Mouse (Mus musculus) granulocyte monocyte progenitor cell, adult 5-6 weeks (primary cell): ENCODE measurements at regions not wholly inside any gene's neighbourhood (a gene's known extent, or its start where the extent isn't known, plus 50 kb on each side); places are given as distances from the start of the nearest gene placed in this dataset.
A peak's percentile ranks its signal among the peaks of the same experiment; 100 is the strongest.
"Not testable (repeated sequence)": the region's sequence is repeated elsewhere in the genome, so short reads cannot be mapped to it uniquely, and the experiment has no call there.

ENCODE experiments used
- ATAC-seq: replicated peaks from 2 replicates; pipeline ENCODE4 v1.8.0; 2016; ENCODE audit warnings: mild to moderate bottlenecking, moderate TSS enrichment, inconsistent platforms; ENCODE audit not compliant: poor library complexity, severe bottlenecking

DNA sequence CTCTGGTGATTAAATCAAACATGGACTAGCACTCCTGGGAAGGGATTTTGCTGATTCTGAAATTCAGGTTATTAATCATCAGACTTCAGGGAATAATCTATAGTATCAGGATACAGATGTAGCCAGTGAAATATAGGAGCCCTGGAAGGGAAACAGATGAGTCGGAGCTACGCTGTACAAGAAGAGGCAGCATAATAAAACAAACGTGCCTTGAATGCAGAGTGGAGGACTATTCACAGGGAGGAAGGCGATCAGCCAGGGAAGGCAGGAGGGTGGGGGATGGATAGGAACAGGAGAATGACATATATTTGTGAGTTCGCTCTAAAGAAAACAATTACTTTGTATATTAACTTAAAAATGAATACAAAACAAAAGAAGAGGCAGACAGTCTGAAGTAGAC is 286.6 kb upstream of the Got2 start:
- no peak for ATAC-seq

- ATAC-seq, result no peak
These were observed 276.6 kb upstream of the Got2 start for GRCm38 (mm10) chr8:96164933-96165332.

- no peak for ATAC-seq
These were observed 271.6 kb upstream of the Got2 start for GRCm38 (mm10) chr8:96159899-96160298.

DNA sequence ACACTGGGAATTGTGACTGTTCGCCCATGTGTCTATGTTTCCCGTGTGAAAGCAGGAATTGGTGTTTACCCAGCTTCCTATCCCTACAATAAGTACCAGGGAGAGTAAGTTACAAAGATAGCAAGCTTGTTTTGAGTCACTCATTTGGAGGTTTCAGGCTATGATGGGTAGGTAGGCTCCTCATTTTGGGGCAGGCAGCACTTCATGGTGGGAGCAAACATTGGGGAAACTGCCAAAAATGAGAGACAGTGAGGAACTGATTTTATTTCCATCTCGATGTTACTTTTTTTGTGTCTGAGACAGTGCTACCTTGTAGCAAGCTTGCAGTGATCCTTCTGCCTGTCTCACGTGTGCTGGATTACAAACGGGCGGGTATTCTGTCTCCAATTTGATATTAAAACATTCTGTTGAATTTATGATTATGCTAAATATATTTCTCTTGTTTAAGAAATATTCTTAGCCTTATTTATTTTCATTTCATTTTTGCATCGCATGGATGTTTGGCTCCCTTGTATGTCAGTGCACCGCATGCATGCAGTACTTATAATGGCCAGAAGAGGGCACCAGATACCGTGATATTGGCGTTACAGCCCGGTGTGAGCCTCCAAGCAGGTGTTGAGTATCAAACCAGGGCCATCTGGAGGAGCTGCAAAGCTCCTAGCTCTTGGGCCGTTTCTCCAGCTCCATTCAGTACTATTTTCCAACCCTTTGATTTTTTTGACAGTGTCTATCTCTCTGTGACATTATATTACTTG is 264.3 kb upstream of the Got2 start:
- ATAC-seq, result peak; percentile 87

- ATAC-seq, result no peak
These were observed 263.7 kb upstream of the Got2 start for GRCm38 (mm10) chr8:96152056-96152455.

GRCm38 (mm10) chr8:96151065-96151472 is 262.7 kb upstream of the Got2 start:
- ATAC-seq, result no peak

DNA sequence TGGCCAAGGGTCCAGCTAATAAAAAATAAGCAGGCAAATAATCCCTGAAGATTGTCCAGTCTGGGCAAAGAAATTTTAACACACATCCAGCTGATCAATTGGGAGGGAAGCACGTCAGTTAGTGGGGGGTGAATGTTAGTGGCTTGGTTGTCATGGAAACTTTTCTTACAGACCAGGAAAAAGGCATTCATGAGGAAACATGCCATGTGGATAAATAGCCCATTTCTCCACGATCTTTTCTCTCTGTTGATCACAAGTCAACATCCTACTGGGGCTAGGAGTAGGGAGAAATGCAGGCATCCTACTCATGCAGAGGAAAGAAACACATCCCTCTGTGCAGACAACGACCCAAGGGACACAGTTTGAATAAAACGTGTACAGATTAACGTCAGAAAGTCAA is 243.8 kb upstream of the Got2 start:
- ATAC-seq, result no peak

- no peak for ATAC-seq
These were observed 240.0 kb upstream of the Got2 start for GRCm38 (mm10) chr8:96128329-96128728.

GRCm38 (mm10) chr8:96100817-96101216 is 212.5 kb upstream of the Got2 start:
- ATAC-seq, result no peak

DNA sequence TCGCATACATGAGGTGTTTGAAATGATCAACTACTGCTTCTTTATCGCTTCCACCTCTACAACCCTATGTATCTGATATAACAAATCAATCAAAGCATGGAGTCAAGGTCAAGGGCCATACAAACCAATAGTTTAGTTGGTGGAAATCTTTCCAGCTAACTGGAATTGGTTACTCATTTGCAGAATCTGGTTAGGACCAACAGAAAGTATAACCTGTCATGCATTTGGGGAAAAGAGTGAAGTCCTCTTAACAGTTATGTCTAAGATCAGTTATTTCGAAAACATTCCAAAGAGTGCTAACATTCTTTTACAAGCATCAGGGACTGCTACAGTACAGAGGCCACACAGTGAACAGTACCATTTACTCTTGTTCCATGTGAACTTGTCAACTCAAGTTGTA is 204.6 kb upstream of the Got2 start:
- ATAC-seq, result no peak

DNA sequence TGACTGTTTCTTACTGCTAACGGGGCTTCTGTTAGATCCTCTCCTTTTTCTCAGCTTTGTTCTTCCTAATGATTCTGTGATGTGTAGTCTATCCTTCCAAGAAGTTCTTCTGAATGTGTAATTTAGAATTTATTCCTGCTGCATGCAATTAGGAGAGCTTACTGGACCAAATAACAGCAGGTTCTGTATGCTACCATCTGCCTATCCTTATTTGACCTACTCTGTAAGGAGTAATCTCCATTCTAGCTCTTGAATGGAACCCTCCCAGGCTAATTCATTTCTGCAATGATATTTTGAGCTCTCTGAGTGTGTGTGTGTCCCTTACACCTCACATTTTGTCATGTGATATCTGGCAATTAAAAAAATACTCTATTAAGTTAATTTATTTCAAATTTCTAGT is 201.9 kb upstream of the Got2 start:
- ATAC-seq, result no peak

- no peak for ATAC-seq
These were observed 180.0 kb upstream of the Got2 start for GRCm38 (mm10) chr8:96068306-96068705.

DNA sequence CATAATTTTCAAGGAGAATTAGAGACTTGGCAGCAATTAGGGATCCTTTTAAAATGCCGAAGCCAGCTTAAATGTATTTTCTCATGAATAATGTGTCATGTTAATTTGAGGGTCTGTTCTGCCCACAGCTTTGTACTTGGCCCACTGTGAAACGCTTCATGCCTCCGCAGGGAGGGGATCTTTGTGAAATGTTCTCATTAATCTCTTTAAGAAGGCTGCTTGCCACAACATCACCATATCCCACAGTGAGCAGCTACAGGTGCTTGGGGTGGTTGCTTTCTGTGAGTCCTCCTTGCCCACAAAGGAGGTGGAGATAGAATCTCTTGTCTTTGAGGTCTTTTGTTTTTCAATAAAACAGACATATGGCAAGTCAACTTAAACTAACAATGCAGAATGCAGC is 159.3 kb upstream of the Got2 start:
- no peak for ATAC-seq

- no peak for ATAC-seq
These were observed 154.0 kb upstream of the Got2 start for GRCm38 (mm10) chr8:96042335-96042734.

DNA sequence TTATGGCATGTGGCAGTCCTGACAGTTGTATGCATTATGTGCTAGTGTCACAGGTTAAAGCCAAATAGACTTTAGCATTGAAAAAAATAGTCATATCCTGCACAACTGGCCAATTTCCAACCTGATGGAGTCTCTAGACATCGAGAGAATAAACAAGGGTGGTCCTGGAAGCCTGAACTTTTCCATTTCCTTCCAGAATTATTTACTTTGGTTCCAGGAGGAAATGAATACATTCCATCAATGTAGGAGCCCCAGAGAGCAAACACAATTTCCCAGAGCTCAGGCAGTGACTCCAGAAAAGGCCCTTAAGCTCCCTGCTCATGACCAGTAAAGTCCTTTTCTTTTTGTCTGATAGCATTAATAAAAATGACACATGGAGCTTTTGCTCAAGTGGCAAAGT is 151.9 kb upstream of the Got2 start:
- no peak for ATAC-seq

GRCm38 (mm10) chr8:96018742-96019141 is 130.4 kb upstream of the Got2 start:
- not testable (repeated sequence) for ATAC-seq

GRCm38 (mm10) chr8:96012002-96012401 is 123.7 kb upstream of the Got2 start:
- ATAC-seq, result no peak

DNA sequence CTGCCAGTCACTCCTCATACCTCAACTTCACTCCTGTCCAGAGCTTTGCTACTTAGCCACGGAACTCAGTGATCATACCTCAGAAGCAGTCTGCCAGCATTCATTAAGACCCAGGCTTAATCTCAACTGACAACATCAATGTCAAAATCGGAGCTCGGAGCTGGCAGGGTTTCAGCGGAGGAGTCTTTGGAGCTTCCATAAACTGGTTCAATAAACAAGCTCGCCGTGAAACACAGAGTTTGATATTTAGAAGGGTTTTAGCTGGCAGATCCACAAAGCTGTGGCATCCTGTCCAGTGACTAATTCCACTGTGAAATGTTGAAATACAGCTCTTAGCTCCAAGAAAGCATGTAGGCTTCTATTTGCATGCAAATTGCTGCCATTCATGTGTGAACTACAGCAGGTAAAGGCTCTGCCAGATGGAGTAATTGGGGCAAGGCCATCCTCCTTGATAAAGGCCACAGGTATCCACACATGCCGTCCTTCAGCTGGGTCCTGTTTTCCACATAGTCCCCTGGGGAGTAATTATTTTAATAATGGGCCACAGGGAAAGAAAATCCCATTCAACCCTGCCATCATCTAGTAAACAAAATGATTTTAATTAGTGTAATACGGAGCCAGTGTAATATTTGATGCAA is 103.6 kb upstream of the Got2 start:
- no peak for ATAC-seq

DNA sequence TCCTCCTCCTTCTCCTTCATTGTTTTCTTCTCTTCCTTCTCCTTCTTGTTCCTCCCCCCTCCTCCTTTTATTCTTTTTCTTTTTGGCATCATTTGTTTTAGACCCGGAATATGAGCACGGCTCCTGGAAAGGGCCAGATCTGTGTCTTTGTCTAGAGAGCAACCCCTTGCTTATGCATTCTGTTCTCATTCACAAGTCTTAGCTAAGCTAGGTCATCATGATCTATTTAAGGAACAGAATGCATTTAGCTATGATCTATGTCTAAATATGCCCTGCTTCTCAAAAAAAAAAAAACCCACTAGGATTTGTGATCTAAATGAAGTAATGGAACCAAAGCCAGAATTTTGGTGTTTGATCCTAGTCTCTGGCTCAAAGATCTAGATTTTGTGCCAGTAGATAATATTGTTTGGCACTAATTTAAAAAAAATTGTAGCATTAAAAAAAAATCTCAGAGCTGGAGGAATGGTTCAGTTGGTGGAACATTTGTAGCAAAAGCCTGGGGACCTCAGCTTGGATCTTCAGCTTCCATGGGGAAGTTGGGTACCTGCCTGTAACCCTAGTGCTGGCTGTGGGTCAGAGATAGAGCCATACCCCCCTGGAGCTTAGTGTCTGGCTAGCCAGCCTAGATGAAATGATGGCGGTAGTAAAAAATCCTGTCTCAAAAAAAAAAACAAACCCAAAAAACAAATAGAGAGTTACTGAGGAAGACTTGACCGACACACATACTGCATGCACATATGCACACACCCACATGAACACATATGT is 100.5 kb upstream of the Got2 start:
- no peak for ATAC-seq

DNA sequence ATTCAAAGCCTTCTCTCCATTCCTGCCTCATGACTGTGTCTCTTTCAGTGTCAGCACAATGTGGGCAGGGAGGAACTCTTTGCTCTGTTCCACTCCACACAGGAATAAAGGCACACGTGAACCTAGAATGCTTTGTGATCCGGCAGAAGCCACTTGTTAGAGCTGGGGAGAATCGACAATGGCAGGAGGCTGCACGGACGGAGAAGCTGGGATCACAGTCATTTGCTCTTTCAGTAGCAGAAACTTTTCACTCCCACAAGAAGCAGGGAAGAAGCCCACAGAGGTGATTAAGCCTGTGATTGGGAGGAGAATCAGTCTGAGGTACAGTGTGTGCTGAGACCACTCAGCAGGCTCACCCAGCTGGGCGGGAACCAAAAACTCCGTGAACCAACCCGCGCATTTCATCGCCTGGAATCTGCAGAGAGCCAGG is 98.7 kb upstream of the Got2 start:
- no peak for ATAC-seq

DNA sequence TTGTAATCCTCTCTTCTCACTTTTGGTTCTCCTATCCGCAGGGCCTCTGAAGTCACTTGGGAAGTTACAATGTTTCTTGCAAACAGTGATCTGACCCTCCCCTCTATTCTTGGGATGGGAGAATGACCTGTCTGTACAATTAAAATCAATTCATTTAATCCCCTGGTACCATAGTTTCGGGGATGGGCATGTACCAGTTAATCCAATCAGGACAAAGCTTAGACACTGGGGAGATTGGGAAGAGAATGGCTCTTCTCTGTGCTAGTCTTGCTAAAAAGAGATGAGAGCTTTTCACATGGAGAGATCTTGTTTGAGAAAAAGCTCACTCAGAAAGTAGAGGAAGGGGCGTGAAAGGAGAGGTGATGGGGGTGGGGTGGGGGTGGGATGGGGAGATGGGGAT is 98.1 kb upstream of the Got2 start:
- ATAC-seq, result no peak
